Mouse (Mus musculus): Measurements from ENCODE around the gene Sult5a1. TPM values are rescaled to one million over a fixed set of nuclear protein-coding genes. Genes with fewer than 3 reads are reported as not detected.

Gene Sult5a1
- total RNA-seq, 4 experiments from 2014 or later: 6.5 to 17.8 (median 10.3) TPM

- DNase-seq: no peak
These were observed 56.9 kb downstream of the Sult5a1 start for GRCm38 (mm10) chr8:123101244-123101643.

DNA sequence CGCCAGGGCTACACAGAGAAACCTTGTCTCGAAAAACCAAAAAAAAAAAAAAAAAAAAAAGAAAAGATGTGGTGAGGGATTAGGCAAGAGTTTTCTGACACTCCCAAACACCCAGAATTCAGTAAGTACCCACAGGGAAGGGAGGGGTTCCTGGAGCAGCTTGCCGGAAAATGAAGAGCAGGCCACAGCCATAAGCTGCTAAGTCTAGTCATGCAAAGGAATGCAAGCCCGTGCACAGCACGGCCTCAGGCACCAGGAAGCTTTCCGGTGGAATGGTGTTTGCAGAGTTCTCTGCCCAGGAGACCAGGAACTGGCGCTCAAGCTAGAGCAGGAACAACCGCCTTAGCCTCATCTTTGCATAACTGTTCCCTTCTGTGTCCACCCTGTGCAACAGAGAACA lies 57.8 kb downstream of the Sult5a1 start:
- no peak for DNase-seq

DNA sequence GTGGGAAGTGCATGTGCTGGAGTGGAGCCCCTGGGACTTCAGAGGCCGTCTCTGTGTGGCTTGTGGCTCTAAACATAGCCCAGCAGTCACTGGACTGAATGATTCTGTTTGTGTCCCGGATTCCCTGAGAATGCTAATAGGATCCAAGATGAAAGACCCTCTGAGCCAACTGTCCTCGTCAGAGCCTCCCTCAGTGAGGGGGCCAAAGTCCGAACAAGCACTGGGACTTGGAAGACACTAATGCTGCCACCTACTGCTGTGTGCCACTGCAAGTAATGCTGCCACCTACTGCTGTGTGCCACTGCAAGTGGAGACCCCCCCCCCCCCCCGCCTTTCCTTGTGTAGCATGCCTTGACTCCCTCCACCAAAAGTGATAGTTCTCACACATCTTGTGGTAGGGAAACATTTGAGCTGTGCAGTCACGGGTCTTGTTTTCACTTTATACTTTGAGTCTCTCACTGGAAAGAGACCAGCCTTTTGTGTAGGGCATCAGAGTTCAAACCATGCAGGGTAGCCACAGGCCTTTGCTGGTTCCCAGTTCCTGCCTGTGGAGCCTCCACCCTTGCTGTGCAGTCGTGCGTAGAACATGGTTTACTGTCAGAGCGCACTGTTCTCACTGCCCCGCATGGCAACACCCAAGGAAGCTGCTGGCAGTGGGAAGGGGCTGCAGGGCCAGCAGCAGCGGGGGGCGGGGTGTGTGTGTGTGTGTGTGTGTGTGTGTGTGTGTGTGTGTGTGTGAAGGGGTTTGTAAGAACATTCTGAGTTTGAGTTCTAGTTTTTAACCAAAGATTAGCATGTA lies 60.1 kb downstream of the Sult5a1 start:
- DNase-seq: no peak

DNA sequence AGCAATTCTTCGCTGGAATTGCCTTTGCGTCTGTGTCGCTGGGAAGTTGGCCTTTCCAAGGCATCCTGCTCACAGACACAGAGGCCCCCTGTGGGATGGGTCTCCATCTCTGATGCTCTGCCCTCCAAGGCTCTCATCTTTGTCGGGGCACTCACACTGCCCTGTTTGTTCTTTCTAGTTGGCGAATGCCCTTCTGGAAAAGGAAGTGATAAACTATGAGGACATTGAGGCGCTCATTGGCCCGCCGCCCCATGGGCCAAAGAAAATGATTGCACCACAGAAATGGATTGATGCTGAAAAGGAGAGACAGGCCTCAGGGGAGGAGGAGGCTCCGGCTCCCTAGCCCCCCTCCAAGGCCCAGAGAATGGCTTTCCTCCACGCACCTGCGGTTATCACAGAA lies 60.9 kb downstream of the Sult5a1 start:
- DNase-seq: no peak

Small RNA genes within 50 kb of the gene (microRNA-seq; reads per million reads assigned to microRNA genes)
- 0 reads per million in 2 experiments for gene Mir7079
- 0.53 to 3.5 reads per million in 2 experiments for gene Mir7080

Other genes starting within 250 kb of the Sult5a1 start
- gene Ankrd11, start 116.0 kb downstream of the Sult5a1 start, total RNA-seq (2022): 100 to 1,000 TPM in 2 of 4 experiments, 10 to 100 TPM in 2; 85.8 to 116 (median 97.7) TPM
- gene Spg7, start 95.4 kb downstream of the Sult5a1 start, total RNA-seq (2022): 100 to 1,000 TPM in 1 of 4 experiments, 10 to 100 TPM in 3; 85.0 to 103 (median 86.7) TPM
- 100 to 1,000 TPM; 669 to 739 (median 714) TPM for gene Rpl13, start 56.0 kb downstream of the Sult5a1 start, total RNA-seq (2022)
- 1 to 10 TPM; 7.7 to 9.7 (median 8.8) TPM for gene Cpne7, start 40.9 kb downstream of the Sult5a1 start, total RNA-seq (2022)
- gene Dpep1, start 27.9 kb upstream of the Sult5a1 start, total RNA-seq (2022): 10 to 100 TPM; 40.8 to 52.6 (median 41.6) TPM
- 100 to 1,000 TPM; 112 to 141 (median 134) TPM for gene Chmp1a, start 54.4 kb upstream of the Sult5a1 start, total RNA-seq (2022)
- 1 to 10 TPM; 1.7 to 7.6 (median 4.4) TPM for gene Spata33, start 54.5 kb upstream of the Sult5a1 start, total RNA-seq (2022)
- gene Cdk10, start 66.5 kb upstream of the Sult5a1 start, total RNA-seq (2022): 10 to 100 TPM; 50.5 to 91.6 (median 76.1) TPM
- gene Spata2l, start 77.9 kb upstream of the Sult5a1 start, total RNA-seq (2022): 10 to 100 TPM; 12.0 to 20.4 (median 17.1) TPM
- gene Zfp276, start 95.9 kb upstream of the Sult5a1 start, total RNA-seq (2022): 10 to 100 TPM; 18.2 to 37.2 (median 27.8) TPM
- 10 to 100 TPM; 23.2 to 50.0 (median 37.6) TPM for gene Vps9d1, start 96.0 kb upstream of the Sult5a1 start, total RNA-seq (2022)
- 1 to 10 TPM; 4.3 to 7.4 (median 5.5) TPM for gene Fanca, start 160.3 kb upstream of the Sult5a1 start, total RNA-seq (2022)
- gene Spire2, start 174.4 kb upstream of the Sult5a1 start, total RNA-seq (2022): 1 to 10 TPM; 2.3 to 2.8 (median 2.4) TPM
- gene Tcf25, start 215.4 kb upstream of the Sult5a1 start, total RNA-seq (2022): 100 to 1,000 TPM; 223 to 301 (median 278) TPM
- gene Mc1r, start 248.8 kb upstream of the Sult5a1 start, total RNA-seq (2022): under 1 TPM in 1 of 4 experiments, not detected in 3; 0.13 TPM